Mouse (Mus musculus) urinary bladder, adult 2 months (tissue): ENCODE data around the gene Gm28845. TPM values are rescaled to one million over a fixed set of nuclear protein-coding genes. Genes with fewer than 3 reads are reported as not detected.
"Not testable (repeated sequence)": the region's sequence is repeated elsewhere in the genome, so short reads cannot be mapped to it uniquely, and the experiment has no call there.

Experiments
- DNase-seq: peaks from one replicate; pipeline ENCODE4 v3.0.0; 2022; ENCODE audit warnings: low spot score
- polyA plus RNA-seq: library from polyadenylated mRNA; depleted of rRNA; stranded (reverse); fragments of >200 nt; gene quantifications from 2 replicates; pipeline ENCODE4 v1.2.3, GENCODE M21; 2012; rRNA removed

Gm28845 gene
- polyA plus RNA-seq, 1 experiment: not detected

DNA sequence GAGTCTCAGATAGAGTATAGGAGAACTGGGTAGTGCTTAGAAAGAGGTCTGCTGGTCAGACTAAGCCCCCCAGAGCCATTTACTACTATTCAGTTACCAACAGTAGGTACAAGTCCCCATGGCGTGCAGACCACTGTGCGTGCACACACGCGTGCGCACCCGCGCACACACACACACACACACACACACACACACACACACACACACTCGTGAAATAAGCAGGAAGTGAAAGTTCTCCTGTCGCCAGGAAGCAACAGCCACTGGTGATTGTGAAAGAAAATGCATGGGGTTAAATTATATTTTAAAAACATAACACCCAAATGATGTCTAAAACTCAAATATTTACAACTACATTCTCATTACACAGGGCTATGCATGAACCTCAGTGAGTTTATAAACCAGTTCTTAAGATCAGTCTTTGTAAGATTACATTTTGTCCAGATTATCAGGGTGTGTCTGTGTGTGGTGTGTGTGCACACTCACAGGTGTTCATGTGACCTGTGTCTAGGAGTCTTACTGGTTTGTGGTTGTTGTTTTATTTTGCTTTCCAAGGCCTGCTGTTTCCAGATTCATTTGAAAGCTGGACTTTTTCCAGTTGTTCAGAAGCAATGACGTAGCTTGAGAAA lies 11.6 kb downstream of the Gm28845 start:
- no peak for DNase-seq

DNA sequence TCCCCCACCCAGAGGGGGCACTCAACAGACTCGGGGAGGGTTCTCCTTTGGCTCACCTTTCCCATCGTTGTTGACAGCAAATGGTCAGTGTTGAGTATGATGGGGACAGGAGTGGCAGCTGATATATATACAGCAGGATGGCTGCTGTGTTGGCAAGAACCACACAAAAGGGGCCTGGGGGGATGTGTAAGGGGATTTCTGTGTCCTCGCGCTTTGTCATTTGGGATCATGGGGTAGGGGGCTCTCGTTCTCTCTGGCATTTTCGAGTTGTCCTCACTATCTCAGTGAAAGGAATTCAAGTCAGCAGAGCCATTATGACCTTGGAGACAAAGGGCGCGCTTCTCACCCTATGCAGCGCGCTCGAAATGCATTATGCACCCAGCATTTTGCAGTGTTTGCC lies 16.1 kb downstream of the Gm28845 start, which contains the start of gene Cryga:
Gene Cryga (minus strand): TSS at position 101 of the 400 bp plus-strand sequence.
- DNase-seq: no peak

DNA sequence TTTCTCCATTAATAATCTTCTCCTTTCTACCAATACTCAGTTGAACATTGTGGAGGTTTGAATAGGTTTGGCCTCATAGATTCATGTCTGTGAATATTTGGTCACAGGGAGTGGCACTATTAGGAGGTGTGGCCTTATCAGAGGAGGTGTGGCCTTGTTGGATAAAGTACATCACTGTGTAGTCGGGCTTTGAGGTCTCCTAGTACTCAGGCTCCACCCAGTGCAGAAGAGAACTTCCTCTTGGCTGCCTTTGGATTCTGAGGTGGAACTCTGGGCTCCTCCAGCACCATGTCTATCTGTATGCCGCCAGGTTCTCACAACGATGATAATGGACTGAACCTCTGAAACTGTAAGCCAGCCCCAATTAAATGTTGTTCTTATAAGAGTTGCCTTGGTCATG lies 22.4 kb downstream of the Gm28845 start:
- no peak for DNase-seq

DNA sequence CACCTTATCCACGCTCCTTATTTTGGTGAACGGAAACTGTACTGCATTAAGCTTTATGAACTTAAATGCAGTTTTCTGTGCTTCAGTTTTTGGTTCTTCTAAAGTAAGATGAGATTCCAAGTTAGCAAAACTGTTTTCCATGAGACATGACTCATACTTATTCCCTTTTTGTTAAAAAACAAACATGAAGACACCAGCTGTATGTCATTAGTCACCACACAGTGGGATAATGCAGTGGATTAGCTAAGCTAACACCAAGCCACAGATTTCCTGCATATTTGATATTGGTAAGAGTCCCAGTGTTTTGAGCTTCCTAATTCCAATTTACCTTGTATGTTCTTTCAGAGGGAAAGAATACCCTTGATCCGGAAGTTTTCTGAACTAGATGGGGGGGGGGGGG lies 27.8 kb downstream of the Gm28845 start:
- DNase-seq: no peak

DNA sequence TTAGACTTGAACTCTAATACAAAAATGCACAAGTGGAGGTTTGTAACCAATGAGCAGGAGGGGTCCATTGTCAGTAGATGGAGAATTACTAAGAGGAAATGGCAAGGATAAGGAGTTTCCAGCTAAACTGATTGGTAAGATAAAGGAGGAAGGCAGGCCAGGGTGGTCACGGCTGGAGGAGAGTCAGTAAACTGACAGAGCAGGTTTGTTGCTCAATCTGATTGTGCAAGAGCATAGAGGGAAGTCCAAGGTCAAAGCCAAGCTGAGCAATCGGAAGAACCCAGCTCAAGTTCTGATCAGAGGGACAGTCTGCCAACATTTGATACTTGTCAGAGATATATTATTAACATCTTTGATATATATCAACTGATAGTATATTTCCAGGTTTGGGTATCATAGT lies 29.0 kb downstream of the Gm28845 start:
- no peak for DNase-seq

DNA sequence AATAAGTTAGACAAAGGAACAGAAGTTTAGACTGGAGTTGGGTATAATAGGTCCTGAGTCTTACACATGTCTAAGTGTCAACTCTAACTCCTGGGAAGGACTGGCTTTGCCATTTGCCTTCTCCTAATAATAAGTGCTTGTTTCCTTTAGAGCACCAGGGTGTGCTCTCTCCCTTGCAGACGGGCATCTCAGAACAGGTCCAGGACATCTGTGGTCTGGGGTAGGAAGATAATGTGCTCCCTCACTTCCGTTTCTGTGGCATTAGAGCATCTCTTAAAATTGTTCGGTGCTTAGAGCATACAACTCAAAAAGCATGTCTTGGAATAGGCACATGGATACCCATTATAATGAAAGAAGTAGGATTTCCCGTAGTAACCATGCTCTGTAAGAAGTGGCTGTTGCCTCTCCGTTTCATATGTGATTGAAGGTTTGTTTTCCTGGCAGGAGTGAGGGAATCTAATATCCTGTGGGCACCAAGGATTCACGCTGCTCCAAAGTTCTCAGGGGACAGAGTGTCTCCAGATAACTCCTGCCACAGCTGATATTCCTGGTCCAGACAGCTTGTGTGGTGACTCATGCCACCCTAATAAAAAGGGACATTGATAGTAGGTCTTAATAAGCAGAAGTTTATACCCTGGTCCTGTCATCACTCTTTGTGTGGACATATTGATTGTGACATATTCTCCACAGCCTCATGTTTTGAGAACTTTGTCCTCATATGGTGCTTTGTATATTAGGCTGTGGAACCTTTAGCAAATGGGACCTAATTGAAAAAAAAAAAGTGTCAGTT lies 30.6 kb downstream of the Gm28845 start:
- DNase-seq: no peak

DNA sequence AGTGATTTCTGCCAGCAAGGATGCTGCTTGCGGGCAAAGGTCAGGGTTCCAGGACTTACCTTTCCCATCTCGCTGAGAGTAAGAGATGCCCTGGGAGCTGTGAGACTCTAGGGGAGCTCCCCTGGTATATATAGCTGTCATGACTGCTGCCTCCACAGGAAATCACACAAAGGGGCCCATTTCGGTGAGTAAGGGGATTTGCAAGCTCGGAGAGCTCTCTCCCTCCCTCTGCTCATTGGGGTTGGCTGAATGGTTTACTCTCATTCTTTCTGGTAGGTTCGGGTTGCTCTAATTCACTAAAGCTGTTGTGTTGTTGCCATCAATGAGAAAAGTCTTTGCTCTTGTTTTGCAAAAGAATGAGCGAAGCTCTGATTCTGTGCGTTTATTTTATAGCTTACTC lies 37.2 kb downstream of the Gm28845 start, which contains the start of gene Crygb:
Gene Crygb (minus strand): TSS at position 101 of the 400 bp plus-strand sequence.
- DNase-seq: no peak

DNA sequence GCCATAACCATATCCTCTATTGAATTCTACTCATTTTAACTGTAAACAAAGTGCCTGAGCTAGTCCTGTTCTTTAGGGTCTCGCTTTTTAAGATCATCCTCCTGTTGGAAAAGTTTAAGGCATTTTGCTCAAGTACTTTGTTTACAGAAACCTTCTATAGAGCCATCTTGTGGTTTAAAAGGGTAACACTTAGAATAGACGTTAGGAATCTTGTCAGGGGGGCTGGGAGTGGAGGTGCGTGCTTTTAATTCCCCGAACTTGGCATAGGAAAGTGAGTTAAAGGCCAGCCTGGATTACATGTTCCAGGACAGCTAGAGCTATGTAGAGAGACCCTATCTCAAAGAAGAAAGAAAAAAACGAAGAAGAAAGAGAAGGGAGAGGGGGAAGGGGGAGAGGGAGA lies 43.8 kb downstream of the Gm28845 start:
- DNase-seq: no peak

DNA sequence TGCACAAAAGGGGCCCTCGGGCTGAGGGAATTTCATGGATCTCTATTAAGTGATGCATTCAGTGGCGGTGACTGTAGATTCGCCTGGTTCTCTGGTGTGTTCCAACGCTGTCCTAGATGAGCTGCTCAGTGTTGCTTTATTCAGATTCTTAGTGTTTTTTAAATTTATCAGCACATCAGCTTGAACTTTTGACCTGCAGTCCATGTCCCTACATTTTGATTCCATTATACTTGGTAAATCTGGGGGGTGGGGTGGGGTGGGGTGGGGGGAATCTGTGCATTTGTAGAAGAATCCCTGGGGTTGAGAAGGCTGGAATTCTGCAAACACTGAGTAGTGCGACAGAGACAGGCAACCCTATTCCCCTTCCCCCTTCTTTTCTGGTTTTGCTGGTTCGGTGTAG lies 45.8 kb downstream of the Gm28845 start, which contains the start of gene Crygc:
Gene Crygc (minus strand): TSS at position 101 of the 400 bp plus-strand sequence.
- DNase-seq: no peak

DNA sequence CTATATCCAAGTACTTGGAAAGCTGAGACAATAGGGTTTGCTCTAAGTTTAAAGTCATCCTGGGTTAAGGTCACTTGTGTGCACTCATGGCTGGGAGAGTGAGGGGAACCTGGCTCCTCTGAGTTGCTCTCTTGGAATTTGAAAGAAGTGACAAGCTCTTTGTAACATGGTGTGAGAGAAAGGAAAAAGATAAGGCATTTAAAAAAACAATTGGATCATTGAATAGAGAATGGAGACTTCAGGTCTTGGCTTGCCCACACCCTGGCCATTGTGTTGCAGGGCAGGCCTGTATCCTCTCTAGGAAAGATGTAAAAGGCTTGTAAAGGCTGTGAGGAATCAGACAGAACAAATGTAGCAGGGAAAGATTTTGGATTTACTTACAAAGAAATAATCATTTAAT lies 51.5 kb downstream of the Gm28845 start:
- no peak for DNase-seq

DNA sequence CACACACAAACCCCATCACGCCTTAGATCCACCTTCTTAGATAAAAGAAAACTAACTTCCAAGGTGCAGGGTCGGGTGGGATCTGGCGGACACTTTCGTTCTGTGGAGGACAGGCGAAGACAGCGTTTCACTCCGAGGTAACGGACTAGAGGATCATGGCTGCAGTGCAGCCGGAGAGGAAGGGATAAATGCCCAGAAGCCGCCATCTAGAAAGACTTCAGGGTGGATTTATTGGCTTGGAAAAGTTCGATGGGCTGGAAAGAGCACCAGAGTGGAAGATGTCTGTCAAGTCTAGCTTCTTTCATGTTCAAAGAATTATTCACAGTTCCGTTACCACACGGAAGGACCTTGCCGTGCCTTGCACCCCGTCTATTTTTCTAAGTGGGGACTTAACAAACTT lies 55.2 kb downstream of the Gm28845 start:
- no peak for DNase-seq

DNA sequence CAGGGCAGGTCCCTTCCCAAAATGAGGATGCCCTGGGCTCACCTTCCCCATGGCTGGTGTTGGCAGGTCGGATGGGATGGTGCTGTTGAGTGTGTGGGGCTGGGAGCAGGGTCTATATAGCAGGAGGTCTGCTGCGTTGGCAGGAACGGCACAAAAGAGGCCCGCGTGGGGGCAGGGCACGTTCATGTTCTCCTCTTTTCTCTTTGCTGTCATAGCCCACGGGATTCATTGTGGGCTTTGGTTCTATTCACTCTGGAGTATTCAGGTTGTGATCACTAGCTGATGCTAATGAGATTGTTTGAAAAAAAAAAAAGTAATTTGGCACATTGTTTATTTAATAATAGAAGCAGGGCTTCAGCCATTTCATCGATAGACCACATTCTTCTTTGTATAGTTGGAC lies 56.0 kb downstream of the Gm28845 start, which contains the start of gene Crygd:
Gene Crygd (minus strand): TSS at position 101 of the 400 bp plus-strand sequence.
- DNase-seq: no peak

DNA sequence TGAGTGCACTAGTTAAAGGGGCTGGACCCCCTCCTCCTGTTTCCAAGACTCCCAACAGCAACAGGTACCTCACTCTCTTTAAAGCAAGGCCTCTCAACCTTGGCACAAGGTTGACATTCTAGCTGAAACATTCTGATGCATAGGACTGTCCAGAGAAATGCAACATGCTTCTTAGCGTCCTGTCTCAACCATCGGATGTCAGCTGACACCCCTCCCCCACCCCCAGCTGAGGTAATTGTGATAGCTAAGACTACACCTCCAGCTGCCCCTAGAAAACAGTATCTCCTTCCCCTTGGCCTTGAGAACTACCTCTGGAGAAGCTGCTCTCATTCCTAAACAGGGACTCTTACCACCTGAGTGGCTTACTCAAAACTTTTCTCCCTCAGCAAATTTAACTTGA lies 67.2 kb downstream of the Gm28845 start:
- no peak for DNase-seq

DNA sequence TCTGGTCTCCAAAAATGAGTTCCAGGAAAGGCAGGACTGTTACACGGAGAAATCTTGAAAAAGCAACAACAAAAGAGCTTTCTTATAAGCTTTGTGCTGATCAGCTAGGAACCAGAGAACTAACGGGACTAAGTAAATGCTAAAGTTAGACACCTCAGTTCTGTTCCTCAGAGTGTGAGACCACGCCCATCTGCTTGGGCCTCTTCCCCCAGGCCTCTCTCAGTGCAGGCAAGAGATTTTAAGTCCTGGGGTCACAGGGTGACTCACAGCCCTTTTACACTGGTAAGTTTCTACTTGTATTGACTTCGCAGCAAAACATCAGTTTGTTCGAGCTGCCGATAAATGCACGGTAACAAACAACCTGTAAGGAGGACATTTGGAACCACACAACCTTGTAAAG lies 67.7 kb downstream of the Gm28845 start:
- no peak for DNase-seq

DNA sequence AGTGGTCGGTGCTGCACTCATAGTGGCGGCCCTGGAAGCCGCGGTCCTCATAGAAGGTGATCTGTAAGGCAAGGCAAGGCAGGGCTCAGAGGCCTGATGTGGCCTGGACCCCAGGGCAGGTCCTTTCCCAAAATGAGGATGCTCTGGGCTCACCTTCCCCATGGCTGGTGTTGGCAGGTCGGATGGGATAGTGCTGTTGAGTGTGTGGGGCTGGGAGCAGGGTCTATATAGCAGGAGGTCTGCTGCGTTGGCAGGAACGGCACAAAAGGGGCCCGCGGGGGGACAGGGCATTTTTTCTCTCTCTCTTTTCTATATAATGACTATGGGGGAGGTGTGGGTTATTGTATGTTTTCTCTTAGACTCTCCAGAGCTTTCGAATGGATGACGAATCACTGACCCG lies 68.4 kb downstream of the Gm28845 start, which contains the start of gene Cryge:
Gene Cryge (minus strand): TSS at position 198 of the 400 bp plus-strand sequence.
- not testable (repeated sequence) for DNase-seq

Other genes starting within 250 kb of the Gm28845 start
- gene Plekhm3, start 162.7 kb downstream of the Gm28845 start, polyA plus RNA-seq: 4.1 and 5.2 TPM in 2 replicates
- not detected in 2 replicates for gene Akr1cl, start 86.8 kb downstream of the Gm28845 start, polyA plus RNA-seq
- not detected in 2 replicates for gene Cryge, start 68.4 kb downstream of the Gm28845 start, polyA plus RNA-seq
- gene Crygd, start 56.1 kb downstream of the Gm28845 start, polyA plus RNA-seq: not detected in 2 replicates
- not detected in 2 replicates for gene Crygc, start 45.9 kb downstream of the Gm28845 start, polyA plus RNA-seq
- gene Crygb, start 37.3 kb downstream of the Gm28845 start, polyA plus RNA-seq: not detected in 2 replicates
- gene Cryga, start 16.2 kb downstream of the Gm28845 start, polyA plus RNA-seq: not detected in 2 replicates
- 3.3 and 4.7 TPM in 2 replicates for gene D630023F18Rik, start 3.7 kb upstream of the Gm28845 start, polyA plus RNA-seq
- gene Idh1, start 66.9 kb upstream of the Gm28845 start, polyA plus RNA-seq: 201 and 236 TPM in 2 replicates
- 7.5 and 8.0 TPM in 2 replicates for gene Pikfyve, start 67.1 kb upstream of the Gm28845 start, polyA plus RNA-seq
- 0.04 TPM in 1 of 2 replicates, not detected in the other for gene Pth2r, start 162.5 kb upstream of the Gm28845 start, polyA plus RNA-seq